Mouse (Mus musculus) liver, embryonic 14.5 days (tissue): ENCODE measurements around the gene Wdr86. TPM values are rescaled to one million over a fixed set of nuclear protein-coding genes. Genes with fewer than 3 reads are reported as not detected.
A peak's percentile ranks its signal among the peaks of the same experiment; 100 is the strongest.
"Not testable (repeated sequence)": the region's sequence is repeated elsewhere in the genome, so short reads cannot be mapped to it uniquely, and the experiment has no call there.

ENCODE experiments used
- ATAC-seq: fragments of 200-750 bp; cut with Nextera tagmentation; 2 replicates; pipeline ENCODE4 v1.8.0; 2017; ENCODE audit warnings: moderate number of reproducible peaks, mild to moderate bottlenecking, moderate library complexity; ENCODE audit not compliant: insufficient read depth
- DNase-seq, 3 experiments: peaks; one replicate each; pipeline ENCODE4 v3.0.0-alpha.2; 2012 to 2013; ENCODE audit warnings: low read depth in 3 of 3, low spot score in 3 of 3
- H3K27ac ChIP-seq: fragments of 300-500 bp; sonication (generic); 2 replicates; pipeline ENCODE4 v1.5.1; 2014; ENCODE audit warnings: moderate library complexity, mild to moderate bottlenecking, control low read depth, inconsistent platforms
- H3K27me3 ChIP-seq: fragments of 300-500 bp; sonication (generic); 2 replicates; pipeline ENCODE4 v1.6.1; 2014; ENCODE audit warnings: mild to moderate bottlenecking, low read length, moderate library complexity; ENCODE audit not compliant: control insufficient read depth, insufficient read depth
- H3K36me3 ChIP-seq: fragments of 300-500 bp; sonication (generic); replicated peaks from 2 replicates; pipeline ENCODE4 v1.6.1; 2014; ENCODE audit warnings: low read depth; ENCODE audit not compliant: control insufficient read depth, insufficient read depth
- H3K4me1 ChIP-seq, 2 experiments: fragments of 200-500 bp in 1 of 2; fragments of 300-500 bp in 1 of 2; sonication (generic) in 1 of 2; replicated peaks; 2 replicates each; pipeline ENCODE4 v1.6.1; 2012 to 2014; ENCODE audit warnings: antibody characterized with exemption in 1 of 2, inconsistent platforms in 1 of 2, low read length in 1 of 2; ENCODE audit not compliant: control insufficient read depth in 2 of 2, insufficient read depth in 2 of 2
- H3K4me2 ChIP-seq: fragments of 300-500 bp; sonication (generic); 2 replicates; pipeline ENCODE4 v1.6.1; 2014; ENCODE audit warnings: low read depth, mild to moderate bottlenecking, control low read depth, moderate library complexity
- H3K4me3 ChIP-seq, 2 experiments: fragments of 200-500 bp in 1 of 2; fragments of 300-500 bp in 1 of 2; sonication (generic) in 1 of 2; 2 replicates each; pipeline ENCODE4 v1.5.1; 2012 to 2014; ENCODE audit warnings: low read depth in 2 of 2, low read length in 2 of 2, mild to moderate bottlenecking in 2 of 2, control low read depth in 1 of 2, inconsistent platforms in 1 of 2, moderate library complexity in 1 of 2; ENCODE audit not compliant: insufficient read depth in 1 of 2
- H3K9ac ChIP-seq: fragments of 300-500 bp; sonication (generic); replicated peaks from 2 replicates; pipeline ENCODE4 v1.6.1; 2014; ENCODE audit warnings: mild to moderate bottlenecking, control low read depth, moderate library complexity
- H3K9me3 ChIP-seq: fragments of 300-500 bp; sonication (generic); 2 replicates; pipeline ENCODE4 v1.6.1; 2016; ENCODE audit warnings: low read length, mixed read lengths; ENCODE audit not compliant: control insufficient read depth
- CTCF ChIP-seq: IDR thresholded peaks from 2 replicates; pipeline ENCODE4 v1.5.1; 2016; ENCODE audit warnings: antibody characterized with exemption, low read depth, control low read depth
- EP300 ChIP-seq: IDR thresholded peaks from 2 replicates; pipeline ENCODE4 v1.6.1; 2016; ENCODE audit warnings: antibody characterized with exemption, low read depth
- WGBS: fragments of 180-500 bp; shearing (Covaris S2); extraction: QIAGEN DNeasy Blood & Tissue Kit; methylation state at CpG from one replicate; pipeline ENCODE4 v1.1.7; 2014; ENCODE audit not compliant: insufficient replicate concordance; 5-methylcytosine and 5-hydroxymethylcytosine counted together
- polyA plus RNA-seq, 2 experiments: library from polyadenylated mRNA; depleted of rRNA in 1 of 2; stranded (reverse) in 1 of 2; unstranded in 1 of 2; fragments of >200 nt; fragmentation: Nextera tagmentation in 1 of 2; extraction: Ambion mirVana in 1 of 2; gene quantifications; 2 replicates each; pipeline versions ENCODE4 v1.2.1 to v1.2.3; 2012 to 2014

Gene Wdr86
- polyA plus RNA-seq, 2 experiments, result 1.1 to 1.4 TPM

DNA sequence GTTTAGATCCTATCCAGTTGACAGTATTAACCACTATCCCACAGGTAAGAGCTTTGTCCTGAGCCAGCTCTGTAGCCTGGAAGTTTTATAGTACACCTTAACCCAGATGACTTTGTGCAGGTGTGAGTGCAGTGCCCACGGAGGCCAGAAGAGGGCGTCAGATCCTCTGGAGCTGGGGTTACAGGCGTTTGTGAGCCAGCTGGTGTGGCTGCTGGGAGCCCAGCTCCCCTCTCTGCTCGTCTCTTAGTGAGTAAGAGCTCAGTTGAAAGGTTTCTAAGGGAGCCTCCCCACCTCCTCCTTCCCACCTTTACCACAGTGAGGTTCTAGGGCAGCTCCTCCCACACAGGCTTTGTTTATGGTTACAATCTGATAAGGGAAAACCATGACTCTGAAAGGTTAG lies 46.2 kb upstream of the Wdr86 start:
- Histone ChIP-seq H3K9me3 (no peaks in the 10 kb centered on the region), H3K36me3 (no peaks in the 10 kb centered on the region), H3K27me3 (peaks cover 3% of the 10 kb centered on the region; the same call in 1 of the 2 replicates), H3K27ac (no peak overlapping the region), H3K4me1 (no peaks in the 10 kb centered on the region), H3K4me2 (no peak overlapping the region), H3K9ac (no peak overlapping the region), H3K4me3 (no peak overlapping the region)
- ATAC-seq (no peak), DNase-seq (no peak)
- TF ChIP-seq CTCF, result peak; percentile 45
- TF ChIP-seq EP300, result no peak
- 53% methylated on average over 4 of the region's 4 CpGs for WGBS

DNA sequence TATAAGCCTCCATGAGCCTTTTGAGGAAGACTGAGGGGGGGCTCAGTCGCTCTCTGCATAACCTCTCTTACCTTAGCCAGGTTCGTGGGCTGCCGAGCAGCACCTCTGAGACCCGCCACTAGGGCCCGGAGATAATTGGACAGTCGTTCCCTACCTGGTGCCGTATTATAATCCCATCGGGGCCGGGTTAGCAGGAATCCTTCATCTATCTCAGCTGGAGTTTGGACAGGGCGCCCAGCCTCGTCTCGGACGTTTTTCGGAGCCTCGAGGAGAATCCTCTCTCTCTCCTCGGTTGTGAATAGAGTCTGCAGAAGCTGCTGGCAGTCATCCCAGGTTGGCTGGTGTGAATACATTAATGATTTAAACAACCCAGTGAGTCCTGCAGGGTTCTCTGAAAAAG lies 44.0 kb upstream of the Wdr86 start:
- H3K27ac ChIP-seq, H3K4me3 ChIP-seq, H3K36me3 ChIP-seq, H3K4me2 ChIP-seq, H3K9ac ChIP-seq, H3K27me3 ChIP-seq, H3K9me3 ChIP-seq, H3K4me1 ChIP-seq, DNase-seq, ATAC-seq: not testable (repeated sequence)
- WGBS, result 76% methylated on average over 16 of the region's 16 CpGs

DNA sequence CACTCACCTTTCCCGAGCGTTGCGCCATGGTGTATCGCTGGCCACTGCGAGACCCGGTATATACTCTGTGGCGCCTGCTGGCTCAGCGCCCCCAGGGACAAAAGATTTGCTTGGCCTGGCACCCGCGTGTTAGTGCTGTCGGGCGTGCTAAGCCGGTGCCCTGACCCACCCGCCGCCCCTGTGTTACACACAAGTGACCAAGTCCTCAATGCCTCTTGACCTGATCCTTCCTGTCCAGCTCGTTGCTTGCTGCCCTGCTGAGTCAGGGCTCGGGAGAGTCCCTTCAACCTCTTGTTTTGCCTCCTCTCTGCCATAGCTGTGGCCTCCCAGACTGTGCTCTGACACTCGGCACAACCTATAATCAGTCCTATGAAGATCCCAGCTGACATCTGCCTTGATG lies 27.3 kb upstream of the Wdr86 start, which contains the start of gene Crygn:
Crygn (minus strand) TSS at position 193 of the 400 bp plus-strand sequence.
- Histone ChIP-seq H3K4me3 (no peak within 1 kb of the TSS), H3K9me3 (no peaks in the 10 kb centered on the region), H3K27ac (no peak within 1 kb of the TSS), H3K9ac (no peak within 1 kb of the TSS), H3K4me2 (no peak within 1 kb of the TSS), H3K36me3 (no peaks in the 10 kb centered on the region), H3K27me3 (no peaks in the 10 kb centered on the region), H3K4me1 (no peaks in the 10 kb centered on the region)
- no peak for DNase-seq
- 56% methylated on average over 18 of the region's 18 CpGs for WGBS
- TF ChIP-seq EP300 (no peak), CTCF (no peak)
- ATAC-seq, result no peak

DNA sequence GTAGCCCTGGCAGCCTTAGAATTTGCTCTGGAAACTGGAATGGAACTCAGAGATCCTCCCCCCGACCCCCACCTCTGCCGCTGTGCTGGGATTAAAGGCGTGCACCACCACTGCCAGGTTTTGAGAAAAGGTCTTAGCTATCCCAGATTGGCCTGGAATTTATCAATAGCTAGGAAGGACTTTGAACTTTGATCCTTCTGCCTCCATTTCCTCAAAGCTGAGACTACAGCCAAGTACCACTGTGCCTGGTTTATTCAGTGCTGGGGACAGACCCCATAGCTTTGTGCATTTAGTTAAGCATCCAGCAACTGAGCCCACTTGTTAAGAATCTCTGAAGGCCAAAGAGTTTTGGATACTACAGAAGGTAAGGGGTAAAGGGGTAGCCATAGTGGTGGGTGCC lies 26.4 kb upstream of the Wdr86 start:
- TF ChIP-seq EP300, result no peak
- no peak for TF ChIP-seq CTCF
- Histone ChIP-seq H3K9me3 (no peaks in the 10 kb centered on the region), H3K4me1 (0 out of 4 replicates have a peak, but pooled peaks cover 0 to 2% of the 10 kb centered on the region in 2 experiments), H3K4me3 (no peak overlapping the region), H3K27ac (no peak overlapping the region), H3K27me3 (no peaks in the 10 kb centered on the region), H3K9ac (no peak overlapping the region), H3K4me2 (no peak overlapping the region), H3K36me3 (no peaks in the 10 kb centered on the region)
- no peak for DNase-seq
- WGBS, result 57% methylated on average over 3 of the region's 3 CpGs
- ATAC-seq, result no peak

DNA sequence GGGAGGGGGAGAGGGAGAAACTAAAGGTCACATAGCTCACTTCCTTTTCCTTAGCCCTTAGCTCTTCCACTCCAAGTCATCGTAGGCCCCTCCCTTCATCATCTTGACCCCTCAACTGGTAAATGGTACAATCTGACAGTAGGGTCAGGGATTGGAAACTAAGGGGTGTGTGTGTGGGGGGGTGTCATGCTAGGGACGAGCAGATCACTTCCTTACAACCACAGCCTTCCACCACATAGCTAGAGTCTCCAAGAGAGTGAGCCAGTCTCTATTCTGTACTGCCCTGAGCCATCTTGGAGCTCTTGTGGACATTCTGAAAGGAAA lies 21.6 kb upstream of the Wdr86 start:
- Histone ChIP-seq H3K4me2 (no peak overlapping the region), H3K27ac (no peak overlapping the region), H3K27me3 (peaks cover 6% of the 10 kb centered on the region; the same call in 1 of the 2 replicates), H3K4me3 (no peak overlapping the region), H3K36me3 (no peaks in the 10 kb centered on the region), H3K9ac (no peak overlapping the region), H3K4me1 (peaks cover 0 to 10% of the 10 kb centered on the region in 2 experiments; a peak in 3 of 4 replicates), H3K9me3 (no peaks in the 10 kb centered on the region)
- no peak for DNase-seq
- 2% methylated on average over 2 of the region's 2 CpGs for WGBS
- no peak for ATAC-seq
- no peak for TF ChIP-seq EP300
- no peak for TF ChIP-seq CTCF
